Mouse (Mus musculus): ENCODE measurements around the gene Supt4a.

The Supt4a gene

GRCm38 (mm10) chr11:87725964-87726562, 11.3 kb upstream of the Supt4a start:
- no peak for DNase-seq (ENCODE audit: low spot score)

- DNase-seq (ENCODE audit: low spot score): no peak
These were observed 10.3 kb upstream of the Supt4a start for GRCm38 (mm10) chr11:87727021-87727420.

GRCm38 (mm10) chr11:87727471-87727870, 9.9 kb upstream of the Supt4a start:
- no peak for DNase-seq (ENCODE audit: low spot score)

- DNase-seq (ENCODE audit: low spot score): no peak
These were observed 8.3 kb upstream of the Supt4a start for GRCm38 (mm10) chr11:87728850-87729592.

- DNase-seq (ENCODE audit: low spot score): no peak
These were observed 7.7 kb upstream of the Supt4a start for GRCm38 (mm10) chr11:87729593-87730185.

- DNase-seq (ENCODE audit: low spot score): no peak
These were observed 6.6 kb upstream of the Supt4a start for GRCm38 (mm10) chr11:87730652-87731310.

GRCm38 (mm10) chr11:87734346-87734745, 3.0 kb upstream of the Supt4a start:
- no peak for DNase-seq (ENCODE audit: low spot score)

GRCm38 (mm10) chr11:87735691-87736090, 1.7 kb upstream of the Supt4a start:
- no peak for DNase-seq (ENCODE audit: low spot score)

GRCm38 (mm10) chr11:87736647-87737134, 661 bp upstream of the Supt4a start:
- no peak for DNase-seq (ENCODE audit: low spot score)

GRCm38 (mm10) chr11:87743691-87744090, 6.3 kb downstream of the Supt4a start:
- no peak for DNase-seq (ENCODE audit: low spot score)

- no peak for DNase-seq (ENCODE audit: low spot score)
These were observed 7.6 kb downstream of the Supt4a start for GRCm38 (mm10) chr11:87744964-87745363.

GRCm38 (mm10) chr11:87745632-87746555, 8.5 kb downstream of the Supt4a start:
- no peak for DNase-seq (ENCODE audit: low spot score)

- DNase-seq (ENCODE audit: low spot score): no peak
These were observed 10.0 kb downstream of the Supt4a start for GRCm38 (mm10) chr11:87747312-87747711.

- no peak for DNase-seq (ENCODE audit: low spot score)
These were observed 10.4 kb downstream of the Supt4a start for GRCm38 (mm10) chr11:87747716-87748115.

- DNase-seq (ENCODE audit: low spot score): no peak
These were observed 11.1 kb downstream of the Supt4a start for GRCm38 (mm10) chr11:87748132-87749119.

- no peak for DNase-seq (ENCODE audit: low spot score)
These were observed 12.1 kb downstream of the Supt4a start for GRCm38 (mm10) chr11:87749192-87750042.

- DNase-seq (ENCODE audit: low spot score): no peak
These were observed 12.7 kb downstream of the Supt4a start for GRCm38 (mm10) chr11:87750043-87750421.

- no peak for DNase-seq (ENCODE audit: low spot score)
These were observed 13.2 kb downstream of the Supt4a start for GRCm38 (mm10) chr11:87750521-87750920.

- DNase-seq (ENCODE audit: low spot score): no peak
These were observed 13.7 kb downstream of the Supt4a start for GRCm38 (mm10) chr11:87751031-87751430.

Measured in layer of hippocampus, adult 9-10 months (tissue).